Comparison of ENCODE assay signal across 30 mouse cellular contexts in genomic region chr7:35861049-35861448, GRCm38 (mm10). TPM values are rescaled to one million over a fixed set of nuclear protein-coding genes. Genes with fewer than 3 reads are reported as not detected.
DNase-seq lines count a peak whose midpoint lies in the region; ATAC-seq and TF ChIP-seq lines count a peak whose summit lies in the region.
"Had no signal": no experiment of that assay in that cellular context is flagged by ENCODE, and none has a peak within 500 bp of the region (broad histone marks: within the 10 kb centered on the region; RNA-seq: fewer than 3 reads in every experiment).

No protein-coding gene starts in this region.

- 36% methylated on average over 10 of the region's 10 CpGs for WGBS in liver, postnatal 0 days (ENCODE audit: insufficient replicate concordance)
- WGBS in liver, embryonic 11.5 days: 61% methylated on average over 10 of the region's 10 CpGs

- H3K27ac ChIP-seq in liver, postnatal 0 days (ENCODE audit: low read depth): peak overlapping the region; percentile 69
- no peak overlapping the region for H3K27ac ChIP-seq in liver, embryonic 11.5 days (ENCODE audit: low read depth, low read length)
- no peak overlapping the region for H3K27ac ChIP-seq in MEL (ENCODE audit: control insufficient read depth, low read depth, low read length)
- H3K27ac ChIP-seq: embryonic facial prominence, embryonic 10.5 days; embryonic facial prominence, embryonic 13.5 days; forebrain, embryonic 10.5 days; forebrain, embryonic 13.5 days; hindbrain, embryonic 10.5 days; hindbrain, embryonic 13.5 days had no signal

- no peaks in the 10 kb centered on the region for H3K9me3 ChIP-seq in liver, postnatal 0 days (ENCODE audit: low read length)
- 0 out of 2 replicates have a peak, but pooled peaks cover 2% of the 10 kb centered on the region for H3K9me3 ChIP-seq in liver, embryonic 11.5 days (ENCODE audit: control insufficient read depth, low read length)
- H3K9me3 ChIP-seq in MEL (replicated peaks; ENCODE audit: insufficient read depth, low read length): no peaks in the 10 kb centered on the region
- H3K9me3 ChIP-seq: embryonic facial prominence, embryonic 10.5 days; embryonic facial prominence, embryonic 13.5 days; forebrain, embryonic 13.5 days; hindbrain, embryonic 10.5 days had no signal

- TF ChIP-seq POLR2A in MEL (IDR thresholded peaks at IDR 0.05; ENCODE audit: control insufficient read depth in 1 of 2, insufficient read depth in 1 of 2, low read depth in 1 of 2, low read length in 2 of 2, poor library complexity in 1 of 2): no peak

- H3K4me3 ChIP-seq in liver, postnatal 0 days (ENCODE audit: low read depth, low read length): no peak overlapping the region
- H3K4me3 ChIP-seq in liver, embryonic 11.5 days (ENCODE audit: low read depth, low read length): no peak overlapping the region
- H3K4me3 ChIP-seq in MEL (ENCODE audit: control insufficient read depth in 1 of 2, insufficient read depth in 1 of 2, low read depth in 2 of 2, low read length in 2 of 2): no peak overlapping the region
- H3K4me3 ChIP-seq: embryonic facial prominence, embryonic 10.5 days; embryonic facial prominence, embryonic 13.5 days; erythroblast, embryonic 14.5 days; forebrain, embryonic 10.5 days; forebrain, embryonic 13.5 days; hindbrain, embryonic 10.5 days; hindbrain, embryonic 13.5 days had no signal

- no peaks in the 10 kb centered on the region for H3K79me2 ChIP-seq in MEL (ENCODE audit: control insufficient read depth, insufficient read depth, low read length, poor library complexity)

- H3K4me1 ChIP-seq in liver, postnatal 0 days (ENCODE audit: insufficient read depth): no peaks in the 10 kb centered on the region
- H3K4me1 ChIP-seq in liver, embryonic 11.5 days (replicated peaks; ENCODE audit: control insufficient read depth, insufficient read depth, low read length): no peaks in the 10 kb centered on the region
- no peaks in the 10 kb centered on the region for H3K4me1 ChIP-seq in MEL (ENCODE audit: control insufficient read depth in 1 of 2, insufficient read depth in 2 of 2, low read length in 2 of 2)
- H3K4me1 ChIP-seq: embryonic facial prominence, embryonic 10.5 days; embryonic facial prominence, embryonic 13.5 days; forebrain, embryonic 10.5 days; forebrain, embryonic 13.5 days; hindbrain, embryonic 10.5 days; hindbrain, embryonic 13.5 days had no signal

- TF ChIP-seq CTCF in liver, postnatal 0 days (IDR thresholded peaks at IDR 0.05; ENCODE audit: low read depth): no peak
- TF ChIP-seq CTCF in MEL (IDR thresholded peaks at IDR 0.05 in 2 of 3, conservative IDR thresholded peaks at IDR 0.05 in 1 of 3; ENCODE audit: control insufficient read depth in 1 of 3, insufficient read depth in 1 of 3, low read depth in 2 of 3, low read length in 3 of 3, poor library complexity in 1 of 3, severe bottlenecking in 1 of 3): no peak

- no peak for TF ChIP-seq EP300 in liver, postnatal 0 days (IDR thresholded peaks at IDR 0.05; ENCODE audit: low read depth)
- TF ChIP-seq EP300 in MEL (IDR thresholded peaks at IDR 0.05; ENCODE audit: low read depth in 1 of 2, low read length in 2 of 2): no peak

- peak; percentile 79 for ATAC-seq in liver, postnatal 0 days
- no peak for ATAC-seq in liver, embryonic 11.5 days (replicated peaks; ENCODE audit: low FRiP score)
- ATAC-seq in megakaryocyte progenitor cell, adult 5-6 weeks (replicated peaks; ENCODE audit: poor library complexity): 0 out of 2 replicates have a peak, but pooled peaks have one; percentile 31
- no peak for ATAC-seq in erythroid progenitor cell, adult 5-6 weeks (replicated peaks; ENCODE audit: low FRiP score, poor library complexity, severe bottlenecking)
- ATAC-seq: forebrain, embryonic 13.5 days; forebrain, embryonic 16.5 days; hindbrain, embryonic 16.5 days; inflammation-experienced regulatory T-cells, adult 6 months had no signal

- TF ChIP-seq RAD21 in MEL (IDR thresholded peaks at IDR 0.05; ENCODE audit: low read depth, low read length): no peak

- no peaks in the 10 kb centered on the region for H3K27me3 ChIP-seq in liver, postnatal 0 days (ENCODE audit: insufficient read depth, low read length)
- no peaks in the 10 kb centered on the region for H3K27me3 ChIP-seq in liver, embryonic 11.5 days (replicated peaks; ENCODE audit: control insufficient read depth, insufficient read depth, low read length)
- H3K27me3 ChIP-seq in MEL (ENCODE audit: control insufficient read depth in 1 of 2, insufficient read depth in 2 of 2, low read length in 2 of 2): no peaks in the 10 kb centered on the region
- H3K27me3 ChIP-seq: CH12.LX; embryonic facial prominence, embryonic 13.5 days; forebrain, embryonic 13.5 days; hindbrain, embryonic 13.5 days had no signal

- peak; percentile 19 for DNase-seq in liver, postnatal 0 days
- no peak for DNase-seq in liver, embryonic 11.5 days (ENCODE audit: low spot score)
- peak; percentile 24 for DNase-seq in MEL (ENCODE audit: low read depth, low spot score)
- no peak for DNase-seq in kidney, adult 8-10 months
- DNase-seq: adrenal gland, adult 2 months; adrenal gland, postnatal 14 days; B cell, adult 2 months; cerebellum, adult 11 months; cerebellum, adult 2 months; cerebellum, adult 9-11 months; cerebellum, postnatal 25 days; embryo, embryonic 11 days; gastrocnemius, postnatal 10 days; gastrocnemius, postnatal 36 days; heart, adult 11 months had no signal

- no peaks in the 10 kb centered on the region for H3K36me3 ChIP-seq in liver, postnatal 0 days (replicated peaks; ENCODE audit: insufficient read depth, low read length)
- no peaks in the 10 kb centered on the region for H3K36me3 ChIP-seq in liver, embryonic 11.5 days (ENCODE audit: control insufficient read depth, insufficient read depth, low read length)
- H3K36me3 ChIP-seq in MEL (ENCODE audit: control insufficient read depth in 1 of 2, insufficient read depth in 2 of 2, low read length in 2 of 2): no peaks in the 10 kb centered on the region
- H3K36me3 ChIP-seq: embryonic facial prominence, embryonic 10.5 days; embryonic facial prominence, embryonic 13.5 days; forebrain, embryonic 10.5 days; G1E; hindbrain, embryonic 10.5 days; hindbrain, embryonic 13.5 days had no signal

- H3K9ac ChIP-seq in liver, postnatal 0 days (replicated peaks): no peak overlapping the region
- H3K9ac ChIP-seq in liver, embryonic 11.5 days (ENCODE audit: low read depth, low read length): no peak overlapping the region
- H3K9ac ChIP-seq in MEL (ENCODE audit: control insufficient read depth, low read depth, low read length, poor library complexity, severe bottlenecking): no peak overlapping the region
- H3K9ac ChIP-seq: embryonic facial prominence, embryonic 13.5 days; forebrain, embryonic 13.5 days; hindbrain, embryonic 13.5 days had no signal

- H3K4me2 ChIP-seq in liver, postnatal 0 days (ENCODE audit: low read depth, low read length): no peak overlapping the region
- no peak overlapping the region for H3K4me2 ChIP-seq in liver, embryonic 11.5 days
- H3K4me2 ChIP-seq: embryonic facial prominence, embryonic 13.5 days; forebrain, embryonic 13.5 days; heart, embryonic 11.5 days; hindbrain, embryonic 13.5 days had no signal

TF ChIP-seq in MEL, 35 proteins besides CTCF, POLR2A, EP300 and RAD21:
- TF ChIP-seq USF1 (IDR thresholded peaks at IDR 0.05; ENCODE audit: low read depth, low read length) (no peak), MAFK (IDR thresholded peaks at IDR 0.05; ENCODE audit: borderline replicate concordance, low read depth, low read length) (no peak), MAZ (IDR thresholded peaks at IDR 0.05; ENCODE audit: low read depth, low read length) (no peak), TBP (IDR thresholded peaks at IDR 0.05; ENCODE audit: low read depth, low read length) (no peak), SIN3A (IDR thresholded peaks at IDR 0.05; ENCODE audit: low read length) (no peak), NRF1 (IDR thresholded peaks at IDR 0.05; ENCODE audit: insufficient read depth, low read depth, low read length, poor library complexity, severe bottlenecking) (no peak), KAT2A (conservative IDR thresholded peaks at IDR 0.05; ENCODE audit: low read depth, low read length) (no peak), ZKSCAN1 (IDR thresholded peaks at IDR 0.05; ENCODE audit: low read depth, low read length) (no peak), SMC3 (IDR thresholded peaks at IDR 0.05; ENCODE audit: low read depth, low read length) (no peak), MYC (IDR thresholded peaks at IDR 0.05; ENCODE audit: low read depth, low read length) (no peak), MXI1 (IDR thresholded peaks at IDR 0.05; ENCODE audit: low read depth, low read length) (no peak)

RNA-seq across cellular contexts. Expression of gene Zfp507, which starts 58.2 kb away (rescaled TPM):
- polyA plus RNA-seq in liver, postnatal 0 days (2015; fragmentation: Nextera tagmentation; extraction: Ambion mirVana): 3.2 and 3.8 TPM in 2 replicates
- 11.5 and 14.4 TPM in 2 replicates for polyA plus RNA-seq in liver, embryonic 11.5 days (2014; fragmentation: Nextera tagmentation; extraction: Ambion mirVana)
- 16.0 and 16.4 TPM in 2 replicates for total RNA-seq in MEL (2012; rRNA removed)
- 10 to 100 TPM; 17.7 to 67.2 TPM for polyA plus RNA-seq in MEL (2012; ENCODE audit: insufficient read depth in 1 of 2, insufficient read length in 2 of 2, low read depth in 1 of 2, low replicate concordance in 2 of 2, missing spikeins in 1 of 2)
- 10.2 and 11.2 TPM in 2 replicates for total RNA-seq in megakaryocyte progenitor cell, adult 5-6 weeks (2015)
- 11.2 and 13.1 TPM in 2 replicates for total RNA-seq in megakaryocyte progenitor cell, adult 5-6 weeks (2017)
- 6.8 and 8.8 TPM in 2 replicates for total RNA-seq in erythroid progenitor cell, adult 5-6 weeks (2015; ENCODE audit: low replicate concordance)
- total RNA-seq in erythroid progenitor cell, adult 5-6 weeks (2017; ENCODE audit: low replicate concordance): 8.1 and 15.9 TPM in 2 replicates

Comparison
In these comparisons a context has a peak if more than half of its experiments do, and no peak if none do; other contexts are left out.
1. ATAC-seq: peak in liver, postnatal 0 days (single experiment) and megakaryocyte progenitor cell, adult 5-6 weeks (single experiment); none in liver, embryonic 11.5 days (single experiment) and erythroid progenitor cell, adult 5-6 weeks (single experiment).
2. DNase-seq: peak in liver, postnatal 0 days (single experiment) and MEL (single experiment); none in liver, embryonic 11.5 days (single experiment) and kidney, adult 8-10 months (0 of 2).